Mouse (Mus musculus): ENCODE measurements around the gene Supt7l. TPM values are rescaled to one million over a fixed set of nuclear protein-coding genes. Genes with fewer than 3 reads are reported as not detected.

Gene Supt7l
- 12.4 TPM for polyA plus RNA-seq (2014; fragmentation: Illumina TruSeq; extraction: RNeasy Lipid Tissue Mini Kit (QIAGEN cat#74804); ENCODE audit: low read depth, low replicate concordance)

DNA sequence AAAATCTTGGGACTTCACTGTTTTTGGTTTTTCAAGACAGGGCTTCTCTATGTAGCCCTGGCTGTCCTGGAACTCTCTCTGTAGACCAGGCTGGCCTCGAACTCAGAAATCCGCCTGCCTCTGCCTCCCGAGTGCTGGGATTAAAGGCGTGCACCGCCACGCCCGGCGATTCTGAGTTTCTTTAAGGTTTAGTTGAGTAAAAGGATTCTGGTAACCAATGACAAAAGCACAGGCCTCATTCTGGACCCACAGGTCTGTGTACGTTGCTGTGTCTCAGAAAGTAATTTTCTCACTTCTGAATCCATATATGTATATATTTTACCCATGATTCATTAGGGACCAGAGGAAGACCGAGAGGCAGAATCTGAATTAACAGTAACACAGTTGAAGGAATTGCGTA lies at the start of gene Supt7l:
Gene Supt7l, minus strand, starts transcription at position 101 of the 400 bp plus-strand sequence.

DNA sequence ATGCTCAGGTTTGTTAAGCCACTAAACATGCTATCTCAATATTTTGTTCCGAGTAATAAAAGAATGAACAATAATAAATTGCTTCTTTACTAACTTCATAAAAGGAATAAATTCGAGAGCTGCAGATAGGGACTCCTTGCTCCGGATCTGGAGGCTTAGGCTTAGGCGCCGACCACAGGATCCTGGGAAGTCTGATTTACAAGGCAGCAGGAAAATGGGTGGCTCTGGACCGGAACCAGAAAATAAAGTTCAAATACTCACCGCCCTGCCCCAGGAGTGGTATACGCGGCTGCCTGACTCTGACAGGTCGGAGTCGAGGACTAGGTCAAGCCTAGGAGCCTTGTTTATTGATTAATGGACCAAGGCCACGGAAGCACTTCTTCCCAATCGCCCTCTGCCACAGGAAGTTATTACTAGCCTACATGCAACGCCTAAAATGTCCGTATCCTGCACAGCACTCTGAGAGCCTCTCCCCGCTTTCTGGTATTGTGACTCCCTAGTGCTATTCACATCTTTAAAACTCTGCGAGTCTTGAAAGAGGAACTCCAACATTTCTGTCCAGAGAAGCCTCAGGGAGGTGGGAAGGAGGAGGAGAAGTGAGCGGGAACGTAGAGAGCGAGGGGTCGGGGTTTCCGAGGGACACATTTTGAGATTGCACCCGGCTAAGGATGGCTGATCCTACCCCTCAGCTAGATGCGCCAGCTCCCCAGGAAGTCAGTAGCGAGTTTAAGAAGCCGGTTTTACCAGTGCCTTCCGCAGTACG lies 1.1 kb downstream of the Supt7l start, which contains the start of gene Slc4a1ap:
Gene Slc4a1ap, plus strand, starts transcription at position 642 of the 763 bp plus-strand sequence.

GRCm38 (mm10) chr5:31494513-31495297 lies 32.9 kb downstream of the Supt7l start, which contains the start of gene Gpn1:
Gene Gpn1 (plus strand): TSS chr5:31494741.

DNA sequence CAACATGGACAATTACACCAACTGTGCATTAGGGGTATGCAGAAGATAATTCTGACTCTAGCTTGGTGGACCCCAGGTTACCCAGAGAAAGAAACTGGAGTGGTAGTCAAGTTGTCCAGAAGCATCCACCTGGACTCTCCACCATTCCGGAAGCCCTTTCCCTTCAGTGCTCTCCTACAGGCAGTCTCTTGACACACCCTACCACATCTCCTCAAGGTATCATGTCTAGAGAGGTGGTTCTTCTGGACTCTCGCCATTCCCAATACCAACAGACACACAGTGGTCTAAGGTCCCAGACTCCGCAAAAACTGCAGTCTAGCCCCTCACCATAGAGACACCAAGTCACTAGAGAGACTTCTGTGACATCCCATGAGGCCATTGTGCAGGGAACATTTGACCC lies 42.2 kb downstream of the Supt7l start, which contains the start of gene 4930548H24Rik:
Gene 4930548H24Rik, plus strand, starts transcription at position 301 of the 400 bp plus-strand sequence.

Other genes with a start within 250 kb of the Supt7l start
- gene Ift172, start 236.7 kb downstream of the Supt7l start, polyA plus RNA-seq (2014; fragmentation: Illumina TruSeq; extraction: RNeasy Lipid Tissue Mini Kit (QIAGEN cat#74804); ENCODE audit: low read depth, low replicate concordance): 35.3 TPM
- gene Fndc4, start 231.7 kb downstream of the Supt7l start, polyA plus RNA-seq (2014; fragmentation: Illumina TruSeq; extraction: RNeasy Lipid Tissue Mini Kit (QIAGEN cat#74804); ENCODE audit: low read depth, low replicate concordance): 7.4 TPM
- not detected for gene Gckr, start 230.4 kb downstream of the Supt7l start, polyA plus RNA-seq (2014; fragmentation: Illumina TruSeq; extraction: RNeasy Lipid Tissue Mini Kit (QIAGEN cat#74804); ENCODE audit: low read depth, low replicate concordance)
- 21.4 TPM for gene Zfp512, start 75.4 kb downstream of the Supt7l start, polyA plus RNA-seq (2014; fragmentation: Illumina TruSeq; extraction: RNeasy Lipid Tissue Mini Kit (QIAGEN cat#74804); ENCODE audit: low read depth, low replicate concordance)
- not detected for gene 4930548H24Rik, start 42.1 kb downstream of the Supt7l start, polyA plus RNA-seq (2014; fragmentation: Illumina TruSeq; extraction: RNeasy Lipid Tissue Mini Kit (QIAGEN cat#74804); ENCODE audit: low read depth, low replicate concordance)
- gene Gpn1, start 33.1 kb downstream of the Supt7l start, polyA plus RNA-seq (2014; fragmentation: Illumina TruSeq; extraction: RNeasy Lipid Tissue Mini Kit (QIAGEN cat#74804); ENCODE audit: low read depth, low replicate concordance): 17.2 TPM
- gene Slc4a1ap, start 812 bp downstream of the Supt7l start, polyA plus RNA-seq (2014; fragmentation: Illumina TruSeq; extraction: RNeasy Lipid Tissue Mini Kit (QIAGEN cat#74804); ENCODE audit: low read depth, low replicate concordance): 22.8 TPM
- gene Mrpl33, start 69.1 kb upstream of the Supt7l start, polyA plus RNA-seq (2014; fragmentation: Illumina TruSeq; extraction: RNeasy Lipid Tissue Mini Kit (QIAGEN cat#74804); ENCODE audit: low read depth, low replicate concordance): 268 TPM
- gene Rbks, start 169.8 kb upstream of the Supt7l start, polyA plus RNA-seq (2014; fragmentation: Illumina TruSeq; extraction: RNeasy Lipid Tissue Mini Kit (QIAGEN cat#74804); ENCODE audit: low read depth, low replicate concordance): 3.5 TPM
- gene Babam2, start 169.9 kb upstream of the Supt7l start, polyA plus RNA-seq (2014; fragmentation: Illumina TruSeq; extraction: RNeasy Lipid Tissue Mini Kit (QIAGEN cat#74804); ENCODE audit: low read depth, low replicate concordance): 30.7 TPM

All from heart, adult 10 weeks (tissue).